Comparison of ENCODE assay signal across 23 mouse cellular contexts in the genomic region with DNA sequence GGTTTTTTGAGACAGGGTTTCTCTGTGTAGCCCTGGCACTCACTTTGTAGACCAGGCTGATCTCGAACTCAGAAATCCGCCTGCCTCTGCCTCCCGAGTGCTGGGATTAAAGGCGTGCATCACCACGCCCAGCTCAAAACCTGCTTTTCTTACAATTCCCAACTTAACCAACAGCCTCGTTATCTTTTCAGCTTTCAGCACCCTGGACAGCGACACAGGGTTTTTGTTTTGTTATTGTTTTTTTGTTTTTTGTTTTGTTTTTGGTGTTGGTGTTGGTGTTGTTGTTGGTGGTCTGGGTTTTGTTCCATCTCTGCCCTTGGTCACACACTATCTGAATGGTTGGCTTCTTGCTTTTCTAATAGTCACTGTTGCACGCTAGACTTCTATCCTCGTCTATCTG. TPM values are rescaled to one million over a fixed set of nuclear protein-coding genes. Genes with fewer than 3 reads are reported as not detected.
DNase-seq lines count a peak whose midpoint lies in the region; ATAC-seq lines count a peak whose summit lies in the region.
"Had no signal": no experiment of that assay in that cellular context is flagged by ENCODE, and none has a peak within 500 bp of the region (broad histone marks: within the 10 kb centered on the region; RNA-seq: fewer than 3 reads in every experiment).

No protein-coding gene starts in this region.

- no peak for ATAC-seq in hindbrain, embryonic 11.5 days (ENCODE audit: low FRiP score)
- ATAC-seq in hindbrain, embryonic 12.5 days (ENCODE audit: low FRiP score): no peak
- ATAC-seq in embryonic facial prominence, embryonic 11.5 days (replicated peaks; ENCODE audit: insufficient number of reproducible peaks, low FRiP score, low TSS enrichment, low read depth): no peak
- no peak for ATAC-seq in liver, embryonic 11.5 days (replicated peaks; ENCODE audit: low FRiP score)
- ATAC-seq: forebrain, embryonic 15.5 days; intestine, postnatal 0 days; midbrain, embryonic 16.5 days had no signal

- H3K4me2 ChIP-seq in hindbrain, embryonic 11.5 days (replicated peaks; ENCODE audit: low read depth, low read length): no peak overlapping the region
- no peak overlapping the region for H3K4me2 ChIP-seq in hindbrain, embryonic 12.5 days (replicated peaks)
- H3K4me2 ChIP-seq in embryonic facial prominence, embryonic 11.5 days (ENCODE audit: low read depth, low read length): no peak overlapping the region
- H3K4me2 ChIP-seq in liver, embryonic 11.5 days: no peak overlapping the region
- H3K4me2 ChIP-seq: embryonic facial prominence, embryonic 12.5 days; forebrain, embryonic 15.5 days; heart, embryonic 15.5 days; stomach, embryonic 15.5 days had no signal

- H3K4me1 ChIP-seq in hindbrain, embryonic 11.5 days (replicated peaks; ENCODE audit: control insufficient read depth, insufficient read depth, low read length): peaks cover 6% of the 10 kb centered on the region
- H3K4me1 ChIP-seq in hindbrain, embryonic 12.5 days: peaks cover 12% of the 10 kb centered on the region
- no peaks in the 10 kb centered on the region; the same call in 1 of the 2 replicates for H3K4me1 ChIP-seq in embryonic facial prominence, embryonic 11.5 days (ENCODE audit: control insufficient read depth, insufficient read depth, low read length)
- H3K4me1 ChIP-seq in liver, embryonic 11.5 days (replicated peaks; ENCODE audit: control insufficient read depth, insufficient read depth, low read length): no peaks in the 10 kb centered on the region

- no peak overlapping the region for H3K9ac ChIP-seq in hindbrain, embryonic 11.5 days (ENCODE audit: low read depth, low read length)
- no peak overlapping the region for H3K9ac ChIP-seq in hindbrain, embryonic 12.5 days
- H3K9ac ChIP-seq in embryonic facial prominence, embryonic 11.5 days (replicated peaks; ENCODE audit: low read length): no peak overlapping the region
- H3K9ac ChIP-seq in liver, embryonic 11.5 days (ENCODE audit: low read depth, low read length): no peak overlapping the region
- H3K9ac ChIP-seq: embryonic facial prominence, embryonic 12.5 days; forebrain, embryonic 15.5 days; heart, embryonic 15.5 days; stomach, embryonic 15.5 days had no signal

- H3K27me3 ChIP-seq in hindbrain, embryonic 11.5 days (ENCODE audit: control insufficient read depth, insufficient read depth, low read length): no peaks in the 10 kb centered on the region
- peaks cover 6% of the 10 kb centered on the region; the same call in 1 of the 2 replicates for H3K27me3 ChIP-seq in hindbrain, embryonic 12.5 days
- H3K27me3 ChIP-seq in embryonic facial prominence, embryonic 11.5 days (ENCODE audit: control insufficient read depth, insufficient read depth, low read length): no peaks in the 10 kb centered on the region
- H3K27me3 ChIP-seq in liver, embryonic 11.5 days (replicated peaks; ENCODE audit: control insufficient read depth, insufficient read depth, low read length): peaks cover 21% of the 10 kb centered on the region
- H3K27me3 ChIP-seq: forebrain, embryonic 15.5 days had no signal

- no peak overlapping the region for H3K27ac ChIP-seq in hindbrain, embryonic 11.5 days (ENCODE audit: low read depth, low read length)
- no peak overlapping the region for H3K27ac ChIP-seq in hindbrain, embryonic 12.5 days
- no peak overlapping the region for H3K27ac ChIP-seq in embryonic facial prominence, embryonic 11.5 days (replicated peaks; ENCODE audit: low read depth, low read length)
- H3K27ac ChIP-seq in liver, embryonic 11.5 days (ENCODE audit: low read depth, low read length): no peak overlapping the region
- H3K27ac ChIP-seq: embryonic facial prominence, embryonic 12.5 days; forebrain, embryonic 15.5 days; heart, embryonic 15.5 days; hindbrain, embryonic 10.5 days; stomach, embryonic 15.5 days had no signal

- DNase-seq in hindbrain, embryonic 11.5 days (ENCODE audit: low spot score): peak; percentile 36
- peak; percentile 44 for DNase-seq in 3T3-L1 (ENCODE audit: low read depth, low spot score)
- peak; percentile 69 for DNase-seq in NIH3T3 (ENCODE audit: low read depth)
- peak; percentile 53 for DNase-seq in embryonic facial prominence, embryonic 11.5 days (ENCODE audit: low spot score)
- DNase-seq in cerebellum, postnatal 10 days: no peak
- DNase-seq in urinary bladder, postnatal 10 days (ENCODE audit: low spot score): no peak
- no peak for DNase-seq in liver, embryonic 11.5 days (ENCODE audit: low spot score)
- DNase-seq: cerebellum, adult 9-11 months; heart, adult 18-20 months; kidney, postnatal 14 days; liver; lung, adult 18-20 months; spleen, adult 18-20 months; thymus, postnatal 14 days had no signal

- no peaks in the 10 kb centered on the region for H3K36me3 ChIP-seq in hindbrain, embryonic 11.5 days (ENCODE audit: control insufficient read depth, insufficient read depth, low read length)
- H3K36me3 ChIP-seq in hindbrain, embryonic 12.5 days: no peaks in the 10 kb centered on the region
- H3K36me3 ChIP-seq in embryonic facial prominence, embryonic 11.5 days (replicated peaks; ENCODE audit: control insufficient read depth, insufficient read depth, low read depth, low read length): no peaks in the 10 kb centered on the region
- H3K36me3 ChIP-seq in liver, embryonic 11.5 days (ENCODE audit: control insufficient read depth, insufficient read depth, low read length): no peaks in the 10 kb centered on the region
- H3K36me3 ChIP-seq: embryonic facial prominence, embryonic 12.5 days; forebrain, embryonic 15.5 days; G1E; heart, embryonic 15.5 days; hindbrain, embryonic 10.5 days; stomach, embryonic 15.5 days had no signal

- no peak overlapping the region for H3K4me3 ChIP-seq in hindbrain, embryonic 11.5 days (ENCODE audit: low read depth, low read length)
- no peak overlapping the region for H3K4me3 ChIP-seq in hindbrain, embryonic 12.5 days
- H3K4me3 ChIP-seq in embryonic facial prominence, embryonic 11.5 days (ENCODE audit: low read depth, low read length): no peak overlapping the region
- no peak overlapping the region for H3K4me3 ChIP-seq in liver, embryonic 11.5 days (ENCODE audit: low read depth, low read length)
- H3K4me3 ChIP-seq: embryonic facial prominence, embryonic 12.5 days; forebrain, embryonic 15.5 days; heart, embryonic 15.5 days; hindbrain, embryonic 10.5 days; stomach, embryonic 15.5 days had no signal

- WGBS in hindbrain, embryonic 11.5 days: 70% methylated on average over 9 of the region's 9 CpGs
- 70% methylated on average over 9 of the region's 9 CpGs for WGBS in hindbrain, embryonic 12.5 days
- 66% methylated on average over 9 of the region's 9 CpGs for WGBS in embryonic facial prominence, embryonic 11.5 days
- 55% methylated on average over 9 of the region's 9 CpGs for WGBS in liver, embryonic 11.5 days

- H3K9me3 ChIP-seq in hindbrain, embryonic 11.5 days (ENCODE audit: control insufficient read depth, low read length): no peaks in the 10 kb centered on the region
- no peaks in the 10 kb centered on the region for H3K9me3 ChIP-seq in hindbrain, embryonic 12.5 days (replicated peaks)
- H3K9me3 ChIP-seq in embryonic facial prominence, embryonic 11.5 days (replicated peaks; ENCODE audit: control insufficient read depth, low read length): no peaks in the 10 kb centered on the region
- H3K9me3 ChIP-seq in liver, embryonic 11.5 days (ENCODE audit: control insufficient read depth, low read length): no peaks in the 10 kb centered on the region
- H3K9me3 ChIP-seq: embryonic facial prominence, embryonic 12.5 days; forebrain, embryonic 15.5 days; G1E; heart, embryonic 15.5 days; hindbrain, embryonic 10.5 days; stomach, embryonic 15.5 days had no signal

RNA-seq across cellular contexts. Expression of a gene that starts 4.6 kb away (rescaled TPM):
- polyA plus RNA-seq in hindbrain, embryonic 11.5 days (2014; fragmentation: Nextera tagmentation; extraction: Ambion mirVana): 0.89 and 0.93 TPM in 2 replicates
- 3.1 TPM in 2 replicates for polyA plus RNA-seq in hindbrain, embryonic 12.5 days (2016; fragmentation: Nextera tagmentation; extraction: Ambion mirVana)
- polyA plus RNA-seq in embryonic facial prominence, embryonic 11.5 days (2014; fragmentation: Nextera tagmentation; extraction: Ambion mirVana): 0.35 and 0.54 TPM in 2 replicates
- 0.04 and 0.08 TPM in 2 replicates for polyA plus RNA-seq in liver, embryonic 11.5 days (2014; fragmentation: Nextera tagmentation; extraction: Ambion mirVana)
- polyA plus RNA-seq: G1E had no signal

RNA-seq across cellular contexts. Expression of a gene that starts 15.2 kb away (rescaled TPM):
- not detected in 2 replicates for polyA plus RNA-seq in hindbrain, embryonic 11.5 days (2014; fragmentation: Nextera tagmentation; extraction: Ambion mirVana)
- not detected in 2 replicates for polyA plus RNA-seq in hindbrain, embryonic 12.5 days (2016; fragmentation: Nextera tagmentation; extraction: Ambion mirVana)
- not detected in 2 replicates for polyA plus RNA-seq in embryonic facial prominence, embryonic 11.5 days (2014; fragmentation: Nextera tagmentation; extraction: Ambion mirVana)
- polyA plus RNA-seq in liver, embryonic 11.5 days (2014; fragmentation: Nextera tagmentation; extraction: Ambion mirVana): not detected in 2 replicates
- polyA plus RNA-seq: embryonic facial prominence, embryonic 12.5 days; forebrain, embryonic 15.5 days; G1E; heart, embryonic 15.5 days; hindbrain, embryonic 10.5 days; intestine, postnatal 0 days; midbrain, embryonic 16.5 days; stomach, embryonic 15.5 days had no signal

RNA-seq across cellular contexts. Expression of a gene that starts 46.4 kb away (rescaled TPM):
- polyA plus RNA-seq in hindbrain, embryonic 11.5 days (2014; fragmentation: Nextera tagmentation; extraction: Ambion mirVana): 25.5 and 28.1 TPM in 2 replicates
- 24.6 and 30.3 TPM in 2 replicates for polyA plus RNA-seq in hindbrain, embryonic 12.5 days (2016; fragmentation: Nextera tagmentation; extraction: Ambion mirVana)
- 23.5 and 23.7 TPM in 2 replicates for polyA plus RNA-seq in embryonic facial prominence, embryonic 11.5 days (2014; fragmentation: Nextera tagmentation; extraction: Ambion mirVana)
- 35.7 and 37.7 TPM in 2 replicates for polyA plus RNA-seq in liver, embryonic 11.5 days (2014; fragmentation: Nextera tagmentation; extraction: Ambion mirVana)

RNA-seq across cellular contexts. Expression of a gene that starts 46.8 kb away (rescaled TPM):
- 644 and 685 TPM in 2 replicates for polyA plus RNA-seq in hindbrain, embryonic 11.5 days (2014; fragmentation: Nextera tagmentation; extraction: Ambion mirVana)
- polyA plus RNA-seq in hindbrain, embryonic 12.5 days (2016; fragmentation: Nextera tagmentation; extraction: Ambion mirVana): 512 and 529 TPM in 2 replicates
- polyA plus RNA-seq in embryonic facial prominence, embryonic 11.5 days (2014; fragmentation: Nextera tagmentation; extraction: Ambion mirVana): 713 and 720 TPM in 2 replicates
- 695 and 755 TPM in 2 replicates for polyA plus RNA-seq in liver, embryonic 11.5 days (2014; fragmentation: Nextera tagmentation; extraction: Ambion mirVana)

Comparison
In these comparisons a context has a peak if more than half of its experiments do, and no peak if none do; other contexts are left out.
1. DNase-seq: peak in hindbrain, embryonic 11.5 days (single experiment), 3T3-L1 (single experiment), NIH3T3 (single experiment) and embryonic facial prominence, embryonic 11.5 days (single experiment); none in cerebellum, postnatal 10 days (0 of 2), urinary bladder, postnatal 10 days (single experiment) and liver, embryonic 11.5 days (single experiment).